Mouse (Mus musculus): ENCODE data around the gene Cfap74. TPM values are rescaled to one million over a fixed set of nuclear protein-coding genes. Genes with fewer than 3 reads are reported as not detected.

Cfap74 gene
- polyA plus RNA-seq, 1 experiment from 2014 or later, result 0.26 TPM

- 75% methylated on average over 9 of the region's 9 CpGs for WGBS (ENCODE audit: missing documents)
- Histone ChIP-seq H3K36me3 (ENCODE audit: inconsistent target) (no peaks in the 10 kb centered on the region), H3K79me2 (ENCODE audit: inconsistent target) (peaks cover 42% of the 10 kb centered on the region), H3K4me3 (ENCODE audit: inconsistent target) (no peak overlapping the region), H3K27ac (peak overlapping the region; percentile 93)
Measured at GRCm38 (mm10) chr4:155489101-155489970, 80.3 kb downstream of the Cfap74 start.

- H3K27ac ChIP-seq, result peak overlapping the region; percentile 93
- peaks cover 53% of the 10 kb centered on the region for H3K79me2 ChIP-seq (ENCODE audit: inconsistent target)
- no peaks in the 10 kb centered on the region for H3K36me3 ChIP-seq (ENCODE audit: inconsistent target)
- WGBS (ENCODE audit: missing documents), result 6% methylated on average over 5 of the region's 5 CpGs
- peak overlapping the region; percentile 43 for H3K4me3 ChIP-seq (ENCODE audit: inconsistent target)
Measured at GRCm38 (mm10) chr4:155490456-155490855, 81.5 kb downstream of the Cfap74 start.

GRCm38 (mm10) chr4:155490990-155491504 is 82.1 kb downstream of the Cfap74 start, which contains the start of gene Gnb1:
Gene Gnb1, plus strand, starts transcription at chr4:155491361.
- Histone ChIP-seq H3K27ac (peak within 1 kb of the TSS; percentile 93), H3K79me2 (ENCODE audit: inconsistent target) (peaks cover 59% of the 10 kb centered on the region), H3K4me3 (ENCODE audit: inconsistent target) (peak within 1 kb of the TSS; percentile 77), H3K36me3 (ENCODE audit: inconsistent target) (no peaks in the 10 kb centered on the region)
- WGBS (ENCODE audit: missing documents), result 2% methylated on average over 28 of the region's 60 CpGs

GRCm38 (mm10) chr4:155491529-155492130 is 82.6 kb downstream of the Cfap74 start:
- H3K27ac ChIP-seq, result peak overlapping the region; percentile 73
- H3K4me3 ChIP-seq (ENCODE audit: inconsistent target), result peak overlapping the region; percentile 77
- H3K36me3 ChIP-seq (ENCODE audit: inconsistent target), result no peaks in the 10 kb centered on the region
- WGBS (ENCODE audit: missing documents), result 1% methylated on average over 50 of the region's 54 CpGs
- peaks cover 65% of the 10 kb centered on the region for H3K79me2 ChIP-seq (ENCODE audit: inconsistent target)

GRCm38 (mm10) chr4:155492131-155492633 is 83.2 kb downstream of the Cfap74 start:
- peak overlapping the region; percentile 73 for H3K27ac ChIP-seq
- peak overlapping the region; percentile 77 for H3K4me3 ChIP-seq (ENCODE audit: inconsistent target)
- under 1% methylated on average over 47 of the region's 51 CpGs for WGBS (ENCODE audit: missing documents)
- no peaks in the 10 kb centered on the region for H3K36me3 ChIP-seq (ENCODE audit: inconsistent target)
- peaks cover 70% of the 10 kb centered on the region for H3K79me2 ChIP-seq (ENCODE audit: inconsistent target)

GRCm38 (mm10) chr4:155494891-155495290 is 85.9 kb downstream of the Cfap74 start:
- Histone ChIP-seq H3K79me2 (ENCODE audit: inconsistent target) (peaks cover 94% of the 10 kb centered on the region), H3K27ac (no peak overlapping the region), H3K36me3 (ENCODE audit: inconsistent target) (no peaks in the 10 kb centered on the region), H3K4me3 (ENCODE audit: inconsistent target) (no peak overlapping the region)
- whole genome bisulfite sequencing (ENCODE audit: missing documents), result 77% methylated on average over 4 of the region's 4 CpGs

- H3K79me2 ChIP-seq (ENCODE audit: inconsistent target), result peaks cover 100% of the 10 kb centered on the region
- 100% methylated on average over 1 of the region's 3 CpGs for WGBS (ENCODE audit: missing documents)
- no peak overlapping the region for H3K27ac ChIP-seq
- no peak overlapping the region for H3K4me3 ChIP-seq (ENCODE audit: inconsistent target)
- no peaks in the 10 kb centered on the region for H3K36me3 ChIP-seq (ENCODE audit: inconsistent target)
Measured at GRCm38 (mm10) chr4:155497963-155498362, 89.0 kb downstream of the Cfap74 start.

GRCm38 (mm10) chr4:155501126-155501525 is 92.1 kb downstream of the Cfap74 start:
- Histone ChIP-seq H3K79me2 (ENCODE audit: inconsistent target) (peaks cover 100% of the 10 kb centered on the region), H3K36me3 (ENCODE audit: inconsistent target) (no peaks in the 10 kb centered on the region), H3K27ac (no peak overlapping the region), H3K4me3 (ENCODE audit: inconsistent target) (no peak overlapping the region)
- 56% methylated on average over 1 of the region's 2 CpGs for WGBS (ENCODE audit: missing documents)

GRCm38 (mm10) chr4:155505067-155505466 is 96.1 kb downstream of the Cfap74 start:
- H3K4me3 ChIP-seq (ENCODE audit: inconsistent target), result no peak overlapping the region
- no peak overlapping the region for H3K27ac ChIP-seq
- no peaks in the 10 kb centered on the region for H3K36me3 ChIP-seq (ENCODE audit: inconsistent target)
- H3K79me2 ChIP-seq (ENCODE audit: inconsistent target), result peaks cover 100% of the 10 kb centered on the region
- 5% methylated on average over 8 of the region's 8 CpGs for WGBS (ENCODE audit: missing documents)

- H3K79me2 ChIP-seq (ENCODE audit: inconsistent target), result peaks cover 100% of the 10 kb centered on the region
- H3K36me3 ChIP-seq (ENCODE audit: inconsistent target), result no peaks in the 10 kb centered on the region
- no peak overlapping the region for H3K4me3 ChIP-seq (ENCODE audit: inconsistent target)
- no peak overlapping the region for H3K27ac ChIP-seq
- 83% methylated on average over 5 of the region's 5 CpGs for WGBS (ENCODE audit: missing documents)
Measured at GRCm38 (mm10) chr4:155505671-155506295, 96.8 kb downstream of the Cfap74 start.

GRCm38 (mm10) chr4:155508614-155509013 is 99.6 kb downstream of the Cfap74 start:
- WGBS (ENCODE audit: missing documents), result 75% methylated on average over 4 of the region's 4 CpGs
- peaks cover 100% of the 10 kb centered on the region for H3K79me2 ChIP-seq (ENCODE audit: inconsistent target)
- H3K27ac ChIP-seq, result no peak overlapping the region
- no peak overlapping the region for H3K4me3 ChIP-seq (ENCODE audit: inconsistent target)
- H3K36me3 ChIP-seq (ENCODE audit: inconsistent target), result no peaks in the 10 kb centered on the region

GRCm38 (mm10) chr4:155510981-155511380 is 102.0 kb downstream of the Cfap74 start:
- Histone ChIP-seq H3K36me3 (ENCODE audit: inconsistent target) (no peaks in the 10 kb centered on the region), H3K4me3 (ENCODE audit: inconsistent target) (no peak overlapping the region), H3K79me2 (ENCODE audit: inconsistent target) (peaks cover 100% of the 10 kb centered on the region), H3K27ac (no peak overlapping the region)
- 87% methylated on average over 1 of the region's 1 CpGs for WGBS (ENCODE audit: missing documents)

- Histone ChIP-seq H3K79me2 (ENCODE audit: inconsistent target) (peaks cover 100% of the 10 kb centered on the region), H3K36me3 (ENCODE audit: inconsistent target) (no peaks in the 10 kb centered on the region), H3K4me3 (ENCODE audit: inconsistent target) (no peak overlapping the region), H3K27ac (no peak overlapping the region)
- 100% methylated on average over 2 of the region's 2 CpGs for WGBS (ENCODE audit: missing documents)
Measured at GRCm38 (mm10) chr4:155514810-155515209, 105.8 kb downstream of the Cfap74 start.
